Mouse (Mus musculus) left cerebral cortex, postnatal 25 days (tissue): Measurements from ENCODE around the gene Rbpj. TPM values are rescaled to one million over a fixed set of nuclear protein-coding genes. Genes with fewer than 3 reads are reported as not detected.

Experiments
- DNase-seq, 2 experiments: peaks; one replicate each; pipeline ENCODE4 v3.0.0; 2022; ENCODE audit warnings: low spot score in 2 of 2, mixed read lengths in 1 of 2
- intact Hi-C: fragments of 180-260 bp; cut with DNase I; formaldehyde crosslinking; loops from one replicate; pipeline ENCODE4 v1.15.1; 2025
- total RNA-seq, 2 experiments: library from RNA; stranded (reverse); gene quantifications; 2 replicates each; pipeline ENCODE4 v1.2.3; 2021

Gene Rbpj
- total RNA-seq, 2 experiments from 2014 or later: 23.8 to 26.4 TPM

GRCm38 (mm10) chr5:53503261-53503660 lies 37.3 kb downstream of the Rbpj start:
- no peak for DNase-seq
- intact Hi-C loops: no loop called here

DNA sequence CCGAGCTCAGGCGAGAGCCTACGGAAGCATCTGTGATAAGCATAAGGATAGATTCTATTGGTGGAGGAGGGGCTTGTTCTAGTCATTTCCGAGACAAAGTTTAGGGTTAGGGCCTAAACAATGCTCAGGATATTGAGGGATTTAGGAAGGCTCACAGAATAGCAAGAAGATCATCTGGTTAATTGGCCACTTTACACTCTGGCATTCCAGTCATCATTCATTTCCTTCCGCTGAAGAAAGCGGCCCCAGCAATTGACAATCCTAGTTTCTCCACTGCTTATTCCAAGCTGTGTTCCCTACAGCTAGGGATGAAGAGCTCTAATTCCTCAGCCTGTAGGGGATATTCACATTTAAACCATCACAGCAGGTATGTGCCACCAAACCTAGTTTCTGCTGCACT lies 39.8 kb downstream of the Rbpj start:
- intact Hi-C loops: loop anchor here (5.0 kb wide), 1 partner anchor 82 kb away; no protein-coding TSS in a partner anchor
- no peak for DNase-seq

DNA sequence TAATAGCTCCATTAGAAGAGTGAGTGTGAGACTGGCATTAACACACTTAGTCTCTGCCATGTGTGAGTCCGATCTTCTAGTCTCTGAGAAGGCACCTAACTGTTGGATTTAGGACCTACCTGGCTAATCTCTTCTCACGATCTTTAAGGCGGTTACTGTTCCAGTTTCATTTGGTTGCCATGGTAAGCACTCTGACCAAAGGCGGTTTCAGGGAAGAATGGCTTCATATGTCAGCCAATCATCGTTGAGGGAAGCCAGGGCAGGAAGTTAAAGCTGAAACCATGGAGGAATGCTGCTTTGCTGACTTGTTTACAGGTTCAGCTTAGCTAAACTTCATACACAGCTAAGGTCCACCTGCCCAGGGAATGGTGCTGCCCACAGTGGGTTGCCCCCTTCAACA lies 41.4 kb downstream of the Rbpj start:
- no peak for DNase-seq
- intact Hi-C loops: loop anchor here (5.0 kb wide), 1 partner anchor 80 kb away; no protein-coding TSS in a partner anchor

DNA sequence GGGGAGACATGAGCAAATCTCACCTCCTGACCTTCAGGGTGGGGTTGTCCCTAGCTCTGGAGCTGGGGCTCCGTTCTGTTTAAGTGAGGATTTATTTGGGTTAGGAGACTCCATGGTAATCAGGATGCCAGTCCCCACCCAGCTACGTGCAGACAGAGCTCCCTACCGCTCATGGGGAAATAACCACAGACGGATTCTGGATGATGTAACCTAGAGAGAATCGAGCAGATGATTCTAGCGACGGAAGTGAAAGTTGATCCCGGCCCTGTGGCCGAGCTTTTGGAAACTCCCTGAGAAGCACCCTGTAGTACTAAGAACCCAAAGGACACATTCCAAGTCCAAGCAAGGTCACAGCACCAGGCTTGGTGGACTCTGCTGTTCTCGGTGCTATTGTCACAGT lies 43.5 kb downstream of the Rbpj start:
- intact Hi-C loops: loop anchor here (5.0 kb wide), 1 partner anchor 78 kb away; no protein-coding TSS in a partner anchor
- no peak for DNase-seq

GRCm38 (mm10) chr5:53509927-53510326 lies 44.0 kb downstream of the Rbpj start:
- peak in 1 of 2 experiments; percentile 58 for DNase-seq
- intact Hi-C loops: loop anchor here (5.0 kb wide), 1 partner anchor 77 kb away; no protein-coding TSS in a partner anchor

DNA sequence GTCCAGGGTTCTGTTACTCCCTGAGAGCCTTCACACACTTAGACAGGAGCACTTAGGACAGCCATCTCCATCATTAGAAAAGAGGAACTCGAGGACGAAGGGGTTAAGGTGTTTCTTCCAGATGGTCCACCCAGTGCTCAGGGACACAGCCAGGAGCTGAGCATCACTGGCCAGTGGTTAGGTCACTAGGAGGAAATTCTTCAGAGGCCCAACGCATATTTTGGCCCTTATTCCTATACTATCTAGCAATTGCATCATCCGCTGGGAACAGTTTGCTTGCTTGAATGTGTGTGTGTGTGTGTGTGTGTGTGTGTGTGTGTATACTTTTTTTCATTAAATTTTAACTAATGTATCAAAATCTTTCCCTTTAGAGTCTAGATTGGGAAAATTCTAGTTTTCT lies 45.5 kb downstream of the Rbpj start:
- no peak for DNase-seq
- intact Hi-C loops: no loop called here

DNA sequence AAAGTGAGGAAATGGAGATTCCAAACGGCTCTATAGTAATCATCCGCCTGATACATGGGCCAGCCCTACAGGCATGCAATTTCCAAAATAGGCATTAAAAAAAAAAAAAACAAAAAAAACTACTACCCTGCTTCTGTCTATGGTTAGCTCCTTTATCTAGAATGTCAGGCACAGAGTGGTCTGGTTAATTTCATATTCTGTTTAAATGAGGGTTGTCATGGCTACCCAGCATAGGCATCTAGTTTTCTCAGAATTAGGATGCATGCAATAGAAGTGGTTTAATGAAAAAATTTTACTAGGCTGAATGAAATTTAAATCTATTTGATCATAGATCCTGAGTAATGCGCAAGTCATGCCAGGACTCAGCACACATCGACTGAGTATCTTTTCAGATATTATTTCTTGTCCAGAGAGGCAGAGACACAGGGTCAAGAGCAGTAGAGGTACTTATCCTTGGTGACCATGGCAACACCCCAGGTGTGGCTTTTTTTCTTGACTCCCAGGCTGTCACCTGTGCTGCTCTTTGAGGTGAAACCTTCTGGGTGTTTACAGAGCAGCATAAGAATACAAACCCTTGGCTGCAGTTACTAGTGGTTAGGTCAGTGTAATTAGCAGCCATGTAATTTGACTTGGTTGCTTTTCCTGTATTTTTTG lies 49.1 kb downstream of the Rbpj start:
- DNase-seq: no peak
- intact Hi-C loops: no loop called here

DNA sequence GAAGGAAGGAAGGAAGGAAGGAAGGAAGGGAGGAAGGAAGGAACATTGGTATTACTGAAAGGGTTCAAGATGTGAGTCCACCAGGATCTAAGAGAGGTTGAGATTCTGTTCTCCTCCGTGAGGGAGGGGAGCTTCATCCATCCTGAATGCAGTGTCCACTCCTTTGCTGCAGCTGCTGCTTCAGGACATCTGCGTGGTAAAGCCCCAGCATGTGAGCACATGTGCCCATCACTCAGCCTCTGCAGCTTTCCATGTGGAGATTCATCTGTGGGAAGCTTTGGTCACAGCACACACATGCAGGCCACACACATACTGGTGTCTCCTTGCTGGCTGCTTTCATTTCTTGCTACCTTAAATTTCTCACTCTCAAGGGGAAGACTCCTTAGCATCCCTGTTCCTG lies 50.5 kb downstream of the Rbpj start:
- no peak for DNase-seq
- intact Hi-C loops: no loop called here

DNA sequence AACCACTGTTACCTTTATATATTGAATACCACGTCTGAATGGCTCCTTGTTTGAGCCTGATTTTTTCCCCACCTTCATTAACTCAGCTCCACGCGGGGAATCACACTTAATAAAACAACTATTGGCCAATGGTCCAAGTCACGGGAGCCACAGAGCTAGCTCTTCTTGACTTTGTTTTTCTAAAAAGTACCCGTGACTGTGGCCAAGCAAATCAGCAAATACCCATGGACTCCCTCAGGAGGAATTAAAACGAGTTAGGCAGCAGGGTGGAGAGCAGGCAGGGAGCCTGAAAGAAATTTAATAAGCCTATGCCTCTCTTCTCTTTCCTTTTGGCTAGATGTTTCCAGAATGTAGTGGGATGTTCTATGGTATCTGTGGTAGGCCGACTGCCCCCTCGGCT lies 51.9 kb downstream of the Rbpj start:
- intact Hi-C loops: no loop called here
- DNase-seq: no peak

DNA sequence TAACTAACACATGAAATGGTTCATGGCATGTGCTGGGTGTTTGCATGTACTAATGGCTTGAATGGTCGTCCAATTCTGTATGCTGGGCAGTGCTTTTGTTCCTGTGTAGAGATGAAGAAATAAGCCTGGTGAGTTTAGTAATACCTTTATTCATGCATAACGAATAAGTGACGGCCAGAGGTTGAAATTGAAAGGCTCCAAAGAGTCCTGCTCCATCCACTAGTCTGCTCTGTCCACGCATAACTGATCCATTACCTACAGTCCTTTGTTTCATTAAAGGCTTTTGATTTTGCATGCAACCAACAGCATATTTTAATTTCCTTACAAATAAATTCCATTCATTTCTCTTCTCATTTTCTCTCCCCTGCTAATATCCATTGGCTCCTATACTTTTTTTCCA lies 53.2 kb downstream of the Rbpj start:
- DNase-seq: no peak
- intact Hi-C loops: no loop called here

DNA sequence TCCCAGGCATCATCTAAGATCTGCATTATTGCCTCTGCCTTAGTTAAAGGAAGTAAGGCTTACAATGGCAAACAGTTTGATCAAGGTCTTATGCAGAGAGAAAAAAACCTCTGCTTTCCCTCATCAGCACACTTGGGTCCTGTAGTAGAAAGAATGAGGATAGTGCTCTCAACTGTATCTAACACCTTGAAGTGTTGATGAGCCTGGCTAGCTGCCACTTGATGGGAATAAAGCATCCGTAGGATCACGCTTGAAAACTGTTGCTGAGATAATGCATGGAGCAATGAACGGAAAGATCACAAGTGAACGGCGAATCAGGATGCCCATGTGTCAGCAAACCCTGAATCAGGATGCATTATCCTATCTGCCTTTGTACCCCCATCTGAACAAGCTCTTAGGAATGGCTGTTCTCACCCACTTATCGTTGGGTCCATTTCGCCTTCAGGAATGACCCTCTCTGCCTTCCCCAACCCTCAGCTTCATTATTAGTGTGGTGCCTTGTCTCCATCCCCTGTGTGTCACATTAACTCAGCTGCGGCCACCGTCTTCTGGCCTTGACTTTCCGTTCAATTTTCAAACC lies 54.1 kb downstream of the Rbpj start:
- DNase-seq: no peak
- intact Hi-C loops: no loop called here

DNA sequence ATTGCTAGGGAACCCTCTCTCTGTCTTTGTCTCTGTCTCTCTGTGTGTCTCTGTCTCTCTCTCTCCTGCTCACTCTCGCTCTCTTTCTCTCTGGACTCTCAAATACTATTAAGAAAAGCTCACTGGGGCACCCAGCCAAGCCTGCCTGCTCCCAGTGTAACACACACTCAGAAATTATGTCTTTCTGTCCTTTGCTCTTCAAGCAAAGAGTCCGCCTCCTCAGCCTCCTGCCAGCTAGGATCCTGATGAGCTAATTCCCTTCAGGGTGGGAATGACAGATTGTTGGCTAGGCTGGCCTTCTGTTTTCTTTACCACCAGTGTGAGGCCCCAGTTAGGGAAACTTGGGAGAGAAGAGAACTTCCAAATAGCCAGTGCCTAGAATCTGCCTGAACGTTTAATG lies 57.1 kb downstream of the Rbpj start:
- intact Hi-C loops: loop anchor here (2.0 kb wide), 1 partner anchor 66 kb away; no protein-coding TSS in a partner anchor

GRCm38 (mm10) chr5:53524162-53524561 lies 58.2 kb downstream of the Rbpj start:
- no peak for DNase-seq
- intact Hi-C loops: loop anchor here (2.0 kb wide), 1 partner anchor 157 kb away; no protein-coding TSS in a partner anchor

More for the DNA sequence above, 57.1 kb downstream of the Rbpj start:
- DNase-seq: peak; percentile 28 to 48

- DNase-seq: no peak
- intact Hi-C loops: loop anchor here (2.0 kb wide), 1 partner anchor 158 kb away; no protein-coding TSS in a partner anchor
Measured at GRCm38 (mm10) chr5:53524831-53525230, 58.9 kb downstream of the Rbpj start.

GRCm38 (mm10) chr5:53525305-53526069 lies 59.5 kb downstream of the Rbpj start:
- peak; percentile 66 to 92 for DNase-seq
- intact Hi-C loops: loop anchor here (2.0 kb wide), 1 partner anchor 159 kb away; no protein-coding TSS in a partner anchor

GRCm38 (mm10) chr5:53526070-53526430 lies 60.1 kb downstream of the Rbpj start:
- intact Hi-C loops: no loop called here
- DNase-seq: no peak

- DNase-seq: no peak
- intact Hi-C loops: no loop called here
Measured at GRCm38 (mm10) chr5:53529846-53530245, 63.9 kb downstream of the Rbpj start.

- intact Hi-C loops: no loop called here
- no peak for DNase-seq
Measured at GRCm38 (mm10) chr5:53535096-53535495, 69.1 kb downstream of the Rbpj start.

GRCm38 (mm10) chr5:53536635-53537554 lies 70.9 kb downstream of the Rbpj start:
- no peak for DNase-seq
- intact Hi-C loops: no loop called here
